Comparison of ENCODE assay signal across 18 mouse cellular contexts in genomic region chr9:40318771-40319170, GRCm38 (mm10). TPM values are rescaled to one million over a fixed set of nuclear protein-coding genes. Genes with fewer than 3 reads are reported as not detected.
DNase-seq lines count a peak whose midpoint lies in the region; ATAC-seq and TF ChIP-seq lines count a peak whose summit lies in the region.
"Had no signal": no experiment of that assay in that cellular context is flagged by ENCODE, and none has a peak within 500 bp of the region (broad histone marks: within the 10 kb centered on the region; RNA-seq: fewer than 3 reads in every experiment).

No protein-coding gene starts in this region.

- TF ChIP-seq EP300 in stomach, postnatal 0 days (optimal IDR thresholded peaks at IDR 0.05): no peak

- peak; percentile 61 for DNase-seq in gastrocnemius, adult 2 months
- DNase-seq in gastrocnemius, postnatal 14 days: no peak
- peak; percentile 79 to 81 for DNase-seq in cerebellum, postnatal 14 days
- no peak for DNase-seq in stomach, postnatal 0 days (ENCODE audit: low spot score)
- DNase-seq in lung, postnatal 25 days (ENCODE audit: low spot score): no peak
- DNase-seq: embryo, embryonic 11 days; left cerebral cortex, postnatal 4 days; thymus, postnatal 25 days had no signal

- H3K4me1 ChIP-seq in megakaryocyte, embryonic 14.5 days: peaks cover 56% of the 10 kb centered on the region
- no peaks in the 10 kb centered on the region; the same call in none of the 2 replicates for H3K4me1 ChIP-seq in stomach, postnatal 0 days (replicated peaks; ENCODE audit: control insufficient read depth, insufficient read depth)

- intact Hi-C loops in gastrocnemius, adult 2 months (cut with DNase I): no loop called here
- intact Hi-C loops in gastrocnemius, postnatal 14 days (cut with DNase I; ENCODE audit: low total_unique reads): no loop called here

- H3K4me2 ChIP-seq in stomach, postnatal 0 days (replicated peaks; ENCODE audit: low read depth): 0 out of 2 replicates have a peak overlapping the region, but pooled peaks have one; percentile 4
- H3K4me2 ChIP-seq: embryonic facial prominence, embryonic 15.5 days; liver, embryonic 12.5 days; lung, embryonic 15.5 days had no signal

- no peak for ATAC-seq in megakaryocyte, adult 5-6 weeks (ENCODE audit: poor library complexity, severe bottlenecking)
- ATAC-seq in stomach, postnatal 0 days (ENCODE audit: low FRiP score, low TSS enrichment): no peak
- ATAC-seq: inflammation-experienced regulatory T-cells, adult 6 months; liver, embryonic 12.5 days had no signal

- no peaks in the 10 kb centered on the region for H3K9me3 ChIP-seq in megakaryocyte, embryonic 14.5 days
- no peaks in the 10 kb centered on the region for H3K9me3 ChIP-seq in stomach, postnatal 0 days (ENCODE audit: control insufficient read depth, low read length)
- H3K9me3 ChIP-seq: embryonic facial prominence, embryonic 15.5 days; forebrain, embryonic 10.5 days; hindbrain, embryonic 10.5 days; liver, embryonic 12.5 days; lung, embryonic 15.5 days had no signal

- H3K4me3 ChIP-seq in gastrocnemius, adult 2 months: peak overlapping the region; percentile 68
- H3K4me3 ChIP-seq in megakaryocyte, embryonic 14.5 days (replicated peaks): peak overlapping the region; percentile 70
- no peak overlapping the region for H3K4me3 ChIP-seq in stomach, postnatal 0 days (ENCODE audit: low read depth, low read length)
- H3K4me3 ChIP-seq: embryonic facial prominence, embryonic 15.5 days; forebrain, embryonic 10.5 days; hindbrain, embryonic 10.5 days; liver, embryonic 12.5 days; lung, embryonic 15.5 days had no signal

- WGBS in stomach, postnatal 0 days: 68% methylated on average over 5 of the region's 5 CpGs

- no peak for TF ChIP-seq CTCF in gastrocnemius, adult 2 months (IDR thresholded peaks at IDR 0.05)
- TF ChIP-seq CTCF in stomach, postnatal 0 days (IDR thresholded peaks at IDR 0.05; ENCODE audit: low read depth): no peak

- H3K27me3 ChIP-seq in megakaryocyte, embryonic 14.5 days (replicated peaks): no peaks in the 10 kb centered on the region
- H3K27me3 ChIP-seq in stomach, postnatal 0 days (ENCODE audit: control insufficient read depth, insufficient read depth, low read length): no peaks in the 10 kb centered on the region
- H3K27me3 ChIP-seq: embryonic facial prominence, embryonic 15.5 days; liver, embryonic 12.5 days; lung, embryonic 15.5 days had no signal

- peak overlapping the region; percentile 88 for H3K27ac ChIP-seq in gastrocnemius, adult 2 months
- no peak overlapping the region for H3K27ac ChIP-seq in stomach, postnatal 0 days (replicated peaks)
- H3K27ac ChIP-seq: embryonic facial prominence, embryonic 15.5 days; forebrain, embryonic 10.5 days; hindbrain, embryonic 10.5 days; liver, embryonic 12.5 days; lung, embryonic 15.5 days had no signal

- no peak overlapping the region for H3K9ac ChIP-seq in stomach, postnatal 0 days (ENCODE audit: low read length)
- H3K9ac ChIP-seq: embryonic facial prominence, embryonic 15.5 days; liver, embryonic 12.5 days; lung, embryonic 15.5 days had no signal

- H3K36me3 ChIP-seq in megakaryocyte, embryonic 14.5 days (replicated peaks; ENCODE audit: low read length): peaks cover 36% of the 10 kb centered on the region
- no peaks in the 10 kb centered on the region for H3K36me3 ChIP-seq in stomach, postnatal 0 days (ENCODE audit: control insufficient read depth, insufficient read depth, low read length)
- H3K36me3 ChIP-seq: liver, embryonic 12.5 days; lung, embryonic 15.5 days had no signal

RNA-seq across cellular contexts. Expression of gene Scn3b, which starts 49.8 kb away (rescaled TPM):
- total RNA-seq in gastrocnemius, adult 2 months (2021): 1 to 10 TPM in 1 of 2 experiments, under 1 TPM in 1; 0.64 to 2.4 TPM
- 1 to 10 TPM; 2.5 to 4.2 TPM for total RNA-seq in gastrocnemius, postnatal 14 days (2021)
- not detected in 2 replicates for polyA plus RNA-seq in megakaryocyte, embryonic 14.5 days (2012; ENCODE audit: insufficient read depth, low replicate concordance)
- 0.87 TPM in 1 of 2 replicates, not detected in the other for total RNA-seq in megakaryocyte, adult 5-6 weeks (2015)
- total RNA-seq in megakaryocyte, adult 5-6 weeks (2017): not detected in 2 replicates
- 2.0 and 2.9 TPM in 2 replicates for polyA plus RNA-seq in stomach, postnatal 0 days (2015; fragmentation: Nextera tagmentation; extraction: Ambion mirVana)
- total RNA-seq: granulocyte monocyte progenitor cell, adult 5-6 weeks; megakaryocyte progenitor cell, adult 5-6 weeks had no signal
- polyA plus RNA-seq: inflammation-experienced regulatory T-cells, adult 6 months had no signal

Comparison
In these comparisons a context has a peak if more than half of its experiments do, and no peak if none do; other contexts are left out.
1. DNase-seq: peak in gastrocnemius, adult 2 months (single experiment) and cerebellum, postnatal 14 days (2 of 2); none in gastrocnemius, postnatal 14 days (single experiment), stomach, postnatal 0 days (single experiment) and lung, postnatal 25 days (single experiment).